Mouse (Mus musculus) CH12.LX (cell line): ENCODE measurements around the gene Mmp20. TPM values are rescaled to one million over a fixed set of nuclear protein-coding genes. Genes with fewer than 3 reads are reported as not detected.

Source experiments
- DNase-seq: peaks from one replicate; pipeline ENCODE4 v3.0.0-alpha.2; 2013; ENCODE audit errors: extremely low read depth
- H3K27ac ChIP-seq: 2 replicates; pipeline ENCODE4 v1.5.1; 2012; ENCODE audit warnings: low read depth, mild to moderate bottlenecking, control low read depth, moderate library complexity; ENCODE audit not compliant: insufficient read depth
- H3K27me3 ChIP-seq: replicated peaks from 2 replicates; pipeline ENCODE3; 2012; ENCODE audit warnings: inconsistent platforms
- H3K36me3 ChIP-seq, 2 experiments: replicated peaks in 1 of 2; 2 replicates each; pipeline versions ENCODE3 to v1.6.1; 2012; ENCODE audit warnings: inconsistent platforms in 1 of 2, low read length in 1 of 2, mild to moderate bottlenecking in 1 of 2, mixed read lengths in 1 of 2, moderate library complexity in 1 of 2; ENCODE audit not compliant: control insufficient read depth in 1 of 2, insufficient read depth in 1 of 2
- H3K4me1 ChIP-seq, 2 experiments: 2 replicates each; pipeline ENCODE4 v1.6.1; 2012; ENCODE audit warnings: inconsistent platforms in 1 of 2, moderate library complexity in 1 of 2; ENCODE audit not compliant: insufficient read depth in 2 of 2, control insufficient read depth in 1 of 2
- H3K4me2 ChIP-seq: 2 replicates; pipeline ENCODE4 v1.6.1; 2012; ENCODE audit warnings: low read depth, mild to moderate bottlenecking, control low read depth; ENCODE audit not compliant: poor library complexity, insufficient read depth, severe bottlenecking
- H3K4me3 ChIP-seq, 3 experiments: fragments of 150-350 bp in 1 of 3; sonication (generic) in 1 of 3; replicated peaks in 1 of 3; 2 replicates each; pipeline versions ENCODE3 to v1.5.1; 2011 to 2012; ENCODE audit warnings: low read depth in 2 of 3, low read length in 2 of 3, mild to moderate bottlenecking in 2 of 3, moderate library complexity in 2 of 3, control low read depth in 1 of 3, improper control_type of control experiment in 1 of 3, inconsistent platforms in 1 of 3, mixed read lengths in 1 of 3; ENCODE audit not compliant: poor library complexity in 1 of 3
- H3K79me2 ChIP-seq: replicated peaks from 2 replicates; pipeline ENCODE4 v1.6.1; 2012; ENCODE audit warnings: mild to moderate bottlenecking, moderate library complexity; ENCODE audit not compliant: control insufficient read depth, poor library complexity, insufficient read depth, severe bottlenecking; ENCODE audit errors: extremely low read depth
- H3K9ac ChIP-seq: 2 replicates; pipeline ENCODE4 v1.6.1; 2012; ENCODE audit warnings: low read depth, mild to moderate bottlenecking, control low read depth, moderate library complexity; ENCODE audit not compliant: insufficient read depth
- H3K9me3 ChIP-seq: replicated peaks from 2 replicates; pipeline ENCODE3; 2012; ENCODE audit warnings: low read length, inconsistent platforms, mixed read lengths
- BHLHE40 ChIP-seq: IDR thresholded peaks from 2 replicates; pipeline ENCODE4 v1.6.1; 2011; ENCODE audit warnings: mild to moderate bottlenecking, low read depth, low read length, improper control_type of control experiment
- CHD2 ChIP-seq: IDR thresholded peaks from 2 replicates; pipeline ENCODE4 v1.6.1; 2011; ENCODE audit warnings: low read length, improper control_type of control experiment
- E2F4 ChIP-seq: IDR thresholded peaks from 2 replicates; pipeline ENCODE4 v1.6.1; 2011; ENCODE audit warnings: low read depth, low read length, improper control_type of control experiment; ENCODE audit not compliant: insufficient replicate concordance
- EP300 ChIP-seq: IDR thresholded peaks from 2 replicates; pipeline ENCODE4 v1.6.1; 2011; ENCODE audit warnings: low read length, improper control_type of control experiment
- ETS1 ChIP-seq: conservative IDR thresholded peaks from 2 replicates; pipeline ENCODE4 v1.6.1; 2012; ENCODE audit warnings: low read depth, mild to moderate bottlenecking, inconsistent platforms, low read length, improper control_type of control experiment, moderate library complexity
- GABPA ChIP-seq: IDR thresholded peaks from 2 replicates; pipeline ENCODE4 v1.6.1; 2012; ENCODE audit warnings: low read depth, low read length, improper control_type of control experiment, inconsistent platforms; ENCODE audit not compliant: insufficient replicate concordance
- HCFC1 ChIP-seq: IDR thresholded peaks from 2 replicates; pipeline ENCODE4 v1.6.1; 2012; ENCODE audit warnings: low read depth, mild to moderate bottlenecking, inconsistent platforms, low read length, improper control_type of control experiment
- IRF4 ChIP-seq: IDR thresholded peaks from 2 replicates; pipeline ENCODE4 v1.6.1; 2014; ENCODE audit warnings: low read depth, mild to moderate bottlenecking, inconsistent platforms, low read length, improper control_type of control experiment
- JUN ChIP-seq: IDR thresholded peaks from 2 replicates; pipeline ENCODE4 v1.6.1; 2011; ENCODE audit warnings: low read depth, mild to moderate bottlenecking, low read length, improper control_type of control experiment, moderate library complexity; ENCODE audit not compliant: insufficient read depth
- JUND ChIP-seq: conservative IDR thresholded peaks from 2 replicates; pipeline ENCODE4 v1.6.1; 2011; ENCODE audit warnings: low read depth, low read length, improper control_type of control experiment
- MAX ChIP-seq: IDR thresholded peaks from 2 replicates; pipeline ENCODE4 v1.6.1; 2011; ENCODE audit warnings: low read length, improper control_type of control experiment
- MXI1 ChIP-seq: IDR thresholded peaks from 2 replicates; pipeline ENCODE4 v1.6.1; 2011; ENCODE audit warnings: mild to moderate bottlenecking, low read depth, low read length, improper control_type of control experiment
- MYC ChIP-seq: IDR thresholded peaks from 2 replicates; pipeline ENCODE4 v1.6.1; 2011; ENCODE audit warnings: low read depth, mild to moderate bottlenecking, improper control_type of control experiment, low read length
- RCOR1 ChIP-seq: conservative IDR thresholded peaks from 2 replicates; pipeline ENCODE4 v1.6.1; 2012; ENCODE audit warnings: low read depth, mild to moderate bottlenecking, inconsistent platforms, low read length, improper control_type of control experiment
- TBP ChIP-seq: conservative IDR thresholded peaks from 2 replicates; pipeline ENCODE4 v1.6.1; 2011; ENCODE audit warnings: low read depth, low read length, improper control_type of control experiment
- UBTF ChIP-seq: IDR thresholded peaks from 2 replicates; pipeline ENCODE4 v1.6.1; 2012; ENCODE audit warnings: low read depth, mild to moderate bottlenecking, inconsistent platforms, low read length, improper control_type of control experiment, moderate library complexity
- USF1 ChIP-seq: IDR thresholded peaks from 2 replicates; pipeline ENCODE4 v1.6.1; 2014; ENCODE audit warnings: low read depth, mild to moderate bottlenecking, inconsistent platforms, low read length, improper control_type of control experiment
- USF2 ChIP-seq: conservative IDR thresholded peaks from 2 replicates; pipeline ENCODE4 v1.6.1; 2011; ENCODE audit warnings: low read depth, low read length, improper control_type of control experiment
- ZC3H11A ChIP-seq: IDR thresholded peaks from 2 replicates; pipeline ENCODE4 v1.6.1; 2012; ENCODE audit warnings: low read depth, mild to moderate bottlenecking, inconsistent platforms, low read length, improper control_type of control experiment
- ZMIZ1 ChIP-seq: IDR thresholded peaks from 2 replicates; pipeline ENCODE4 v1.6.1; 2012; ENCODE audit warnings: low read depth, mild to moderate bottlenecking, inconsistent platforms, low read length, improper control_type of control experiment
- ZNF384 ChIP-seq: IDR thresholded peaks from 2 replicates; pipeline ENCODE4 v1.6.1; 2012; ENCODE audit warnings: low read depth, low read length, improper control_type of control experiment, inconsistent platforms
- dilution Hi-C: fragments of 300-500 bp; cut with MboI; formaldehyde crosslinking; loops from 2 replicates; pipeline ENCODE4 v1.14.3; 2020; ENCODE audit warnings: low sequenced_read_pairs; ENCODE audit not compliant: extremely low pct_unique_long_range_greater_than_20kb, extremely low pct_ligation_motif_present
- in situ Hi-C: fragments of 300-500 bp; cut with MboI; formaldehyde crosslinking; loops from 3 replicates; pipeline ENCODE4 v1.14.3; 2019; ENCODE audit warnings: low sequenced_read_pairs, low pct_ligation_motif_present, low pct_unique_long_range_greater_than_20kb, mixed read lengths
- polyA plus RNA-seq: library from polyadenylated mRNA; unstranded; fragments of >175 nt; gene quantifications from 2 replicates; pipeline ENCODE4 v1.2.1, GENCODE M21; 2012; ENCODE audit warnings: low read depth; ENCODE audit not compliant: insufficient read length
- total RNA-seq, 2 experiments: library from RNA; depleted of rRNA; stranded (reverse); fragments of 300-350 nt in 1 of 2; fragments of >200 nt in 1 of 2; gene quantifications; 2 replicates each; pipeline ENCODE4 v1.2.3; 2012 to 2014

Mmp20 gene
- total and polyA plus RNA-seq, 3 experiments, result 0.04 to 0.11 TPM; not detected in 1

DNA sequence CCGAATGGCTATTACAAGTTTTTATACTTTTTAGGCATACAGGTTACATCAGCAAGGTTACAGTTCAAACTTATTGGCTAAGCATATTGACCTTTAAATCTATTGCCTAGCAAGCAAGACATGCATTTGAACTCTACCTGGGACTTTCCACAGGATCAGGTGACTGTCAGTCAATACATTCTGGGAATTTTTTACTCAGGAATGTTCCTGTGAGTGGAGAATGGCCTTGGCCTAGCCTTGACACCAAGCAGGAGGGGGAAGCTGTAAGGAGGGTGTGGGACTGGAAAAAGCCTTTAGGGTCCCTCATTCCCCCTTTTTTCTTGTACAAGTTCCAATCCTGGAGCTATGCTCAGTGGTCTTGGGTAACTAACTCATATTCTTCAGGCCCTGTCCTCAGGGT is 33.3 kb downstream of the Mmp20 start:
- Histone ChIP-seq H3K4me2 (no peak overlapping the region), H3K9ac (no peak overlapping the region), H3K9me3 (no peaks in the 10 kb centered on the region), H3K27me3 (no peaks in the 10 kb centered on the region), H3K4me3 (no peak overlapping the region), H3K79me2 (no peaks in the 10 kb centered on the region), H3K4me1 (peaks cover 0 to 4% of the 10 kb centered on the region in 2 experiments; a peak in 1 of 4 replicates), H3K27ac (no peak overlapping the region), H3K36me3 (no peaks in the 10 kb centered on the region)
- TF ChIP-seq TBP (no peak), JUN (no peak), USF2 (no peak), EP300 (no peak), MAX (no peak), ZNF384 (no peak), ZMIZ1 (no peak), JUND (no peak), MXI1 (no peak), GABPA (no peak), ETS1 (no peak), USF1 (no peak), IRF4 (no peak), CHD2 (no peak), HCFC1 (no peak), RCOR1 (no peak), ZC3H11A (no peak), UBTF (no peak), E2F4 (no peak)
- no peak for DNase-seq
- dilution Hi-C loops, result no loop called here
- in situ Hi-C loops, result no loop called here

- DNase-seq, result no peak
- no peaks in the 10 kb centered on the region for H3K79me2 ChIP-seq
- H3K27ac ChIP-seq, result no peak overlapping the region
- H3K9ac ChIP-seq, result no peak overlapping the region
- dilution Hi-C loops (no loop called here), in situ Hi-C loops (no loop called here)
- TF ChIP-seq MYC (no peak), GABPA (no peak), HCFC1 (no peak), CHD2 (no peak), BHLHE40 (no peak), ZNF384 (no peak), ZMIZ1 (no peak), MAX (no peak)
- TF ChIP-seq, all 38 proteins: peak for 0
- Histone ChIP-seq H3K4me3 (no peak overlapping the region), H3K4me1 (peaks cover 0 to 13% of the 10 kb centered on the region in 2 experiments; a peak in 3 of 4 replicates), H3K4me2 (no peak overlapping the region), H3K9me3 (no peaks in the 10 kb centered on the region), H3K27me3 (no peaks in the 10 kb centered on the region), H3K36me3 (no peaks in the 10 kb centered on the region)
These were observed 41.6 kb downstream of the Mmp20 start for GRCm38 (mm10) chr9:7669674-7670073.
